Mouse (Mus musculus) gastrocnemius, adult 8-10 months (tissue): Measurements from ENCODE around the gene Rcan2. TPM values are rescaled to one million over a fixed set of nuclear protein-coding genes. Genes with fewer than 3 reads are reported as not detected.

Source experiments
- DNase-seq, 2 experiments: peaks; one replicate each; pipeline ENCODE4 v3.0.0; 2022; ENCODE audit warnings: low spot score in 2 of 2
- total RNA-seq, 4 experiments: library from RNA; stranded (reverse); gene quantifications; 2 replicates each; pipeline ENCODE4 v1.2.4; 2022

The Rcan2 gene
- total RNA-seq, 4 experiments from 2014 or later, result 40.1 to 55.7 (median 44.0) TPM

GRCm38 (mm10) chr17:44071680-44072079 lies 270.5 kb downstream of the Rcan2 start:
- no peak for DNase-seq

- DNase-seq, result no peak
Observed at GRCm38 (mm10) chr17:44075601-44076000, 274.4 kb downstream of the Rcan2 start.

- no peak for DNase-seq
Observed at GRCm38 (mm10) chr17:44076051-44076680, 275.0 kb downstream of the Rcan2 start.

- DNase-seq, result no peak
Observed at GRCm38 (mm10) chr17:44077146-44077842, 276.1 kb downstream of the Rcan2 start.

GRCm38 (mm10) chr17:44077843-44078160 lies 276.7 kb downstream of the Rcan2 start:
- DNase-seq, result no peak

- peak; percentile 60 to 74 for DNase-seq
Observed at GRCm38 (mm10) chr17:44078631-44079350, 277.6 kb downstream of the Rcan2 start, which contains the start of gene Enpp5. Gene Enpp5, plus strand, starts transcription at chr17:44078813.

- no peak for DNase-seq
Observed at GRCm38 (mm10) chr17:44083156-44083555, 282.0 kb downstream of the Rcan2 start.

- no peak for DNase-seq
Observed at GRCm38 (mm10) chr17:44088226-44088625, 287.1 kb downstream of the Rcan2 start.

Other genes with a start within 250 kb of the Rcan2 start
- 10 to 100 TPM; 48.9 to 85.9 (median 58.6) TPM for gene Pla2g7, start 233.3 kb upstream of the Rcan2 start, total RNA-seq
- gene Tdrd6, start 171.1 kb upstream of the Rcan2 start, total RNA-seq, result not detected
- 1 to 10 TPM; 4.7 to 5.8 (median 5.1) TPM for gene Slc25a27, start 134.1 kb upstream of the Rcan2 start, total RNA-seq
- gene Cyp39a1, start 133.9 kb upstream of the Rcan2 start, total RNA-seq, result 1 to 10 TPM; 2.7 to 3.5 (median 2.8) TPM